13 mouse cellular contexts compared by ENCODE assay signal in the genomic region with DNA sequence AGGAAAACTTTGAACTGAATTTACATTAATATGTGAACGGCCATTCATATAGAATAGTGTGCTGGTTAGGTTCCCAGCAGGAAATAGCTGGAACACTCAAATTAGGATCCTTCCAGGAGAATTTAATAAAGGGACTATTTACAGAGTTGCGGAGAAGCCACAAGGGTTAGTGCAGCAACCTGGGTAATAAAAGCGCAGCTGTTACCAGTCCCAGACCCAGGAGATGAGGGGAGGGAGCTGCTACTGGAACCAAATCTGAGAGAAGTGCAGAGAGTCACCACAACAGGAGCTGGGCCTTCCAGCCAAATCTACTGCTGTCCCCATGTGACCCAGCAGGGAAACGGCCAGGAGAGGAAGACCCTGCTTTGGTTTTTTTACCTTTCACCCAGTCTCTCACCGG.
"Had no signal": no experiment of that assay in that cellular context is flagged by ENCODE, and none has a peak within 500 bp of the region (broad histone marks: within the 10 kb centered on the region; RNA-seq: fewer than 3 reads in every experiment).

No protein-coding gene starts in this region.

- DNase-seq: kidney, adult 2 months; kidney, postnatal 25 days; layer of hippocampus, adult 9-11 months; layer of hippocampus, postnatal 36 days; lung, adult 18-20 months; midbrain, embryonic 14.5 days; right cerebral cortex, postnatal 14 days; thymus, postnatal 14 days had no signal

- H3K4me3 ChIP-seq: midbrain, embryonic 10.5 days; myocyte had no signal

- H3K36me3 ChIP-seq: midbrain, embryonic 10.5 days had no signal

- H3K9ac ChIP-seq: liver, embryonic 14.5 days had no signal

- H3K27ac ChIP-seq: liver, embryonic 14.5 days; midbrain, embryonic 10.5 days; stomach, postnatal 0 days had no signal

- H3K9me3 ChIP-seq: midbrain, embryonic 10.5 days had no signal

- H3K4me1 ChIP-seq: midbrain, embryonic 10.5 days had no signal

- ATAC-seq: intestine, embryonic 16.5 days had no signal
